Mouse (Mus musculus) G1E (cell line): ENCODE measurements around the gene Gm3409.

Experiments used
- CTCF ChIP-seq: IDR thresholded peaks from 2 replicates; pipeline ENCODE4 v1.5.1; 2012; ENCODE audit warnings: low read depth, low read length, inconsistent platforms, mixed read lengths
- GATA1 ChIP-seq: IDR thresholded peaks from 2 replicates; pipeline ENCODE4 v1.6.1; 2012; ENCODE audit warnings: borderline replicate concordance, low read length, inconsistent platforms, mixed read lengths

GRCm38 (mm10) chr5:146564259-146564658 is 26.8 kb downstream of the Gm3409 start:
- TF ChIP-seq CTCF (no peak), GATA1 (no peak)
